Mouse (Mus musculus): Measurements from ENCODE around the gene Naa25. TPM values are rescaled to one million over a fixed set of nuclear protein-coding genes. Genes with fewer than 3 reads are reported as not detected.

The Naa25 gene
- polyA plus RNA-seq, 1 experiment from 2014 or later, result 43.5 TPM

- no peak overlapping the region for H3K27ac ChIP-seq (ENCODE audit: low read depth)
- ATAC-seq (ENCODE audit: insufficient read depth), result no peak
- peaks cover 88% of the 10 kb centered on the region for H3K36me3 ChIP-seq (ENCODE audit: insufficient read depth)
- H3K4me1 ChIP-seq (ENCODE audit: insufficient read depth), result no peaks in the 10 kb centered on the region
- no peaks in the 10 kb centered on the region for H3K27me3 ChIP-seq (ENCODE audit: insufficient read depth, low read length)
- DNase-seq, result no peak
- no peak overlapping the region for H3K4me2 ChIP-seq
- WGBS, result 91% methylated on average over 4 of the region's 4 CpGs
- no peak for TF ChIP-seq CTCF (IDR thresholded peaks at IDR 0.05; ENCODE audit: low read depth)
- no peaks in the 10 kb centered on the region for H3K9me3 ChIP-seq (ENCODE audit: low read depth, low read length)
- no peak overlapping the region for H3K4me3 ChIP-seq (ENCODE audit: low read depth, low read length)
- no peak overlapping the region for H3K9ac ChIP-seq
Measured at GRCm38 (mm10) chr5:121410975-121411374, 13.2 kb downstream of the Naa25 start.

- DNase-seq (no peak), ATAC-seq (ENCODE audit: insufficient read depth) (no peak)
- Histone ChIP-seq H3K27ac (ENCODE audit: low read depth) (no peak overlapping the region), H3K36me3 (ENCODE audit: insufficient read depth) (peaks cover 99% of the 10 kb centered on the region), H3K9me3 (ENCODE audit: low read depth, low read length) (no peaks in the 10 kb centered on the region), H3K4me2 (no peak overlapping the region), H3K4me3 (ENCODE audit: low read depth, low read length) (no peak overlapping the region), H3K4me1 (ENCODE audit: insufficient read depth) (no peaks in the 10 kb centered on the region), H3K27me3 (ENCODE audit: insufficient read depth, low read length) (no peaks in the 10 kb centered on the region), H3K9ac (no peak overlapping the region)
- TF ChIP-seq CTCF (IDR thresholded peaks at IDR 0.05; ENCODE audit: low read depth), result no peak
- WGBS, result 91% methylated on average over 9 of the region's 9 CpGs
Measured at GRCm38 (mm10) chr5:121420721-121421120, 23.0 kb downstream of the Naa25 start.

DNA sequence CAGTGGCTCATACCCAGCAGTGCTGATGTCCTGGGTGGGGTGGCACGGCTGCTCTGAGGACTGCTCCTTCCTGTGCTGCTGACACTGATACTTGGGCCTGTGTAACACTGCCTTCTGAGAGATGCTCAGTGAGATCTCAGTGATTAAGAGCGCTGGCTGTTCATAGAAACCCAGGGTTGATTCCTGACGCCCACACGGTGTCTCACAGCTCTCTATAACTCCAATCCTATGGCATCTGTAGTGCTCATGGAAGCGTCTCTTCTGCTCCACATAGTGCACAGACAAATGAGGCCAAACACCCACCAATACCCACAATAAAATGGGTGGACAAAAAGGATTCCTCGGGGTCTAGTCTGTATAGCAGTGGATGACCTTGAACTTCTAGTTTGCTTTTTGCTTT lies 25.1 kb downstream of the Naa25 start:
- no peak for TF ChIP-seq CTCF (IDR thresholded peaks at IDR 0.05; ENCODE audit: low read depth)
- Histone ChIP-seq H3K4me2 (no peak overlapping the region), H3K9ac (no peak overlapping the region), H3K36me3 (ENCODE audit: insufficient read depth) (peaks cover 99% of the 10 kb centered on the region), H3K27me3 (ENCODE audit: insufficient read depth, low read length) (no peaks in the 10 kb centered on the region), H3K4me3 (ENCODE audit: low read depth, low read length) (no peak overlapping the region), H3K27ac (ENCODE audit: low read depth) (no peak overlapping the region), H3K4me1 (ENCODE audit: insufficient read depth) (no peaks in the 10 kb centered on the region), H3K9me3 (ENCODE audit: low read depth, low read length) (no peaks in the 10 kb centered on the region)
- ATAC-seq (ENCODE audit: insufficient read depth), result no peak
- no peak for DNase-seq
- WGBS, result 94% methylated on average over 6 of the region's 6 CpGs

- 86% methylated on average over 10 of the region's 10 CpGs for WGBS
- H3K9ac ChIP-seq, result no peak overlapping the region
- no peak overlapping the region for H3K4me3 ChIP-seq (ENCODE audit: low read depth, low read length)
- H3K4me2 ChIP-seq, result no peak overlapping the region
- H3K9me3 ChIP-seq (ENCODE audit: low read depth, low read length), result no peaks in the 10 kb centered on the region
- DNase-seq (no peak), ATAC-seq (ENCODE audit: insufficient read depth) (no peak)
- TF ChIP-seq CTCF (IDR thresholded peaks at IDR 0.05; ENCODE audit: low read depth), result no peak
- H3K27ac ChIP-seq (ENCODE audit: low read depth), result no peak overlapping the region
- no peaks in the 10 kb centered on the region for H3K27me3 ChIP-seq (ENCODE audit: insufficient read depth, low read length)
- H3K36me3 ChIP-seq (ENCODE audit: insufficient read depth), result peaks cover 99% of the 10 kb centered on the region
- no peaks in the 10 kb centered on the region for H3K4me1 ChIP-seq (ENCODE audit: insufficient read depth)
Measured at GRCm38 (mm10) chr5:121423297-121423696, 25.6 kb downstream of the Naa25 start.

DNA sequence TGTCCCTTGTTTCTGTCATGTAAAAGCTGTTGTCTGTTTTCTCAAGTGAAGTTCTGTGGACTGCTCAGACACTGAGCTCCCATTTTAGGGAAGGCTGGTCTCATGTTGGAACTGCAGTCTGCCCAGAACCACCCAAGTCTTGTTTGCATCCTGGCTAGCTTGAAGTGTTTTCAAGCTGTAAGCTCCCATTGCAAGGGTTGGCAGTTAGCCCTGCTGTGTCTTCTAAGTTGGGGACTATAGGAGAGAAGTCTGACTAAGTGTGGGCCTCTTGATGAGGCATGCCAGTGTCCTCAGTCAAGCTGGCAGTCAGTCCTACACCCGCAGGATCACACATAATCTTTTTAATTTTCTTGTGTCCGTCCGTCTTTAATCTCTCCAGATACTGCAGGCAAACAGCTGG lies 31.2 kb downstream of the Naa25 start:
- Histone ChIP-seq H3K36me3 (ENCODE audit: insufficient read depth) (peaks cover 100% of the 10 kb centered on the region), H3K27me3 (ENCODE audit: insufficient read depth, low read length) (no peaks in the 10 kb centered on the region), H3K9me3 (ENCODE audit: low read depth, low read length) (no peaks in the 10 kb centered on the region), H3K4me1 (ENCODE audit: insufficient read depth) (no peaks in the 10 kb centered on the region), H3K9ac (no peak overlapping the region), H3K27ac (ENCODE audit: low read depth) (no peak overlapping the region), H3K4me3 (ENCODE audit: low read depth, low read length) (no peak overlapping the region), H3K4me2 (no peak overlapping the region)
- no peak for TF ChIP-seq CTCF (IDR thresholded peaks at IDR 0.05; ENCODE audit: low read depth)
- DNase-seq (no peak), ATAC-seq (ENCODE audit: insufficient read depth) (no peak)
- WGBS, result 90% methylated on average over 3 of the region's 3 CpGs

DNA sequence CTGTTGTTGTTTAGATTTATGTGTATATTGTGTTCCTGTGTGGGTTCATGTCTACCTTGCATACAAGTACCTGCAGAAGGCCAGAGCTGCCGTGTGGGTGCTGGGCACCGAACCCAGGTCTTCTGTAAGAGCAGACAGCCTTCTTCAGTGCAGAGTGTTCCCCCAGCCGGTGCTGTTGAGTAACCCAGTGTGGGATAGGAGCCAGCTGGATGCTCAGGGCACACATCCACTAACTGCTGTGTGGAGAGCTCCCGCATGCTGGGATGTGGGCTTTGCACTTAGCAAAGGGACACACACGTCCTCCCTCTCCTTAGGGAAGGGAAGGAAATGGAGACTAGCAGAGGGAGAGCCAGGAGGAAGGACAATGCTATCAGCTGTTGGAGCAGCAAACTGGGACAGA lies 40.4 kb downstream of the Naa25 start:
- H3K27me3 ChIP-seq (ENCODE audit: insufficient read depth, low read length), result no peaks in the 10 kb centered on the region
- peaks cover 99% of the 10 kb centered on the region for H3K36me3 ChIP-seq (ENCODE audit: insufficient read depth)
- H3K9ac ChIP-seq, result no peak overlapping the region
- WGBS, result 74% methylated on average over 5 of the region's 5 CpGs
- ATAC-seq (ENCODE audit: insufficient read depth), result no peak
- TF ChIP-seq CTCF (IDR thresholded peaks at IDR 0.05; ENCODE audit: low read depth), result no peak
- DNase-seq, result no peak
- H3K27ac ChIP-seq (ENCODE audit: low read depth), result no peak overlapping the region
- no peak overlapping the region for H3K4me3 ChIP-seq (ENCODE audit: low read depth, low read length)
- no peak overlapping the region for H3K4me2 ChIP-seq
- no peaks in the 10 kb centered on the region for H3K9me3 ChIP-seq (ENCODE audit: low read depth, low read length)
- no peaks in the 10 kb centered on the region for H3K4me1 ChIP-seq (ENCODE audit: insufficient read depth)

- Histone ChIP-seq H3K36me3 (ENCODE audit: insufficient read depth) (peaks cover 99% of the 10 kb centered on the region), H3K4me1 (ENCODE audit: insufficient read depth) (no peaks in the 10 kb centered on the region), H3K4me3 (ENCODE audit: low read depth, low read length) (no peak overlapping the region), H3K9me3 (ENCODE audit: low read depth, low read length) (no peaks in the 10 kb centered on the region), H3K9ac (no peak overlapping the region), H3K4me2 (no peak overlapping the region), H3K27me3 (ENCODE audit: insufficient read depth, low read length) (no peaks in the 10 kb centered on the region), H3K27ac (ENCODE audit: low read depth) (no peak overlapping the region)
- no peak for TF ChIP-seq CTCF (IDR thresholded peaks at IDR 0.05; ENCODE audit: low read depth)
- 94% methylated on average over 11 of the region's 11 CpGs for WGBS
- ATAC-seq (ENCODE audit: insufficient read depth) (no peak), DNase-seq (no peak)
Measured at GRCm38 (mm10) chr5:121438756-121439155, 41.0 kb downstream of the Naa25 start.

- WGBS, result 90% methylated on average over 3 of the region's 3 CpGs
- ATAC-seq (ENCODE audit: insufficient read depth), result no peak
Measured at GRCm38 (mm10) chr5:121443548-121443947, 45.8 kb downstream of the Naa25 start.

More at GRCm38 (mm10) chr5:121443548-121443947, 45.8 kb downstream of the Naa25 start:
- Histone ChIP-seq H3K9ac (no peak overlapping the region), H3K27ac (ENCODE audit: low read depth) (no peak overlapping the region), H3K27me3 (ENCODE audit: insufficient read depth, low read length) (no peaks in the 10 kb centered on the region), H3K4me3 (ENCODE audit: low read depth, low read length) (no peak overlapping the region), H3K9me3 (ENCODE audit: low read depth, low read length) (no peaks in the 10 kb centered on the region), H3K36me3 (ENCODE audit: insufficient read depth) (peaks cover 98% of the 10 kb centered on the region), H3K4me2 (no peak overlapping the region), H3K4me1 (ENCODE audit: insufficient read depth) (no peaks in the 10 kb centered on the region)
- peak; percentile 71 for DNase-seq
- TF ChIP-seq CTCF (IDR thresholded peaks at IDR 0.05; ENCODE audit: low read depth), result peak; percentile 58

Measured in lung, embryonic 14.5 days (tissue).